Mouse (Mus musculus): ENCODE measurements around the gene Otud1. TPM values are rescaled to one million over a fixed set of nuclear protein-coding genes. Genes with fewer than 3 reads are reported as not detected.

Otud1 gene
- polyA plus RNA-seq, 1 experiment from 2014 or later: 1.7 TPM

DNA sequence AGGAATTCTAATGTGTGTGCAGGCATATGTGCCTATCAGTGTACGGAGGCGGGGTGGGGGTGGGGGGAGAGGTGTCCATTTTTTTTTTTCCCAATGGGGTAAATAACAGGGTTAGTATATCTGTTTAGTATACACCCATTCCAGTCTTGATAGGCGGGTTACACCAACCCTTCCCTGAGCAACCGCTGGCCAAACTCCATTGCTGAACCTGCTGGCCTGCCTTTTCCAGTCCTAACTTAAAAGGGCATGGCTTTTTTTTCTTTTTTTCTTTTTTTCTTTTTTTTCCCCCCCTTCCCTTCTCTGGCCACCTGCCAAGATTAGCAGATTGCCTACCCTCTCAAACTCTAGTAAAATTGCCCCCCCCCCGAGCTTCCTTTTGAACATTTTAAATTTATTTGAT, 1.1 kb upstream of the Otud1 start:
- H3K27ac ChIP-seq: no peak overlapping the region
- H3K9me3 ChIP-seq: no peaks in the 10 kb centered on the region
- 22% methylated on average over 5 of the region's 5 CpGs for WGBS
- H3K4me1 ChIP-seq: no peaks in the 10 kb centered on the region
- peaks cover 17% of the 10 kb centered on the region for H3K27me3 ChIP-seq
- peak overlapping the region; percentile 87 for H3K4me2 ChIP-seq (replicated peaks)
- H3K36me3 ChIP-seq: no peaks in the 10 kb centered on the region
- no peak overlapping the region for H3K4me3 ChIP-seq
- ATAC-seq (ENCODE audit: insufficient number of reproducible peaks, insufficient read depth, low FRiP score, low TSS enrichment): no peak
- H3K9ac ChIP-seq: no peak overlapping the region

GRCm38 (mm10) chr2:19657881-19658589, 483 bp downstream of the Otud1 start:
- under 1% methylated on average over 83 of the region's 108 CpGs for WGBS
- peaks cover 17% of the 10 kb centered on the region for H3K27me3 ChIP-seq

DNA sequence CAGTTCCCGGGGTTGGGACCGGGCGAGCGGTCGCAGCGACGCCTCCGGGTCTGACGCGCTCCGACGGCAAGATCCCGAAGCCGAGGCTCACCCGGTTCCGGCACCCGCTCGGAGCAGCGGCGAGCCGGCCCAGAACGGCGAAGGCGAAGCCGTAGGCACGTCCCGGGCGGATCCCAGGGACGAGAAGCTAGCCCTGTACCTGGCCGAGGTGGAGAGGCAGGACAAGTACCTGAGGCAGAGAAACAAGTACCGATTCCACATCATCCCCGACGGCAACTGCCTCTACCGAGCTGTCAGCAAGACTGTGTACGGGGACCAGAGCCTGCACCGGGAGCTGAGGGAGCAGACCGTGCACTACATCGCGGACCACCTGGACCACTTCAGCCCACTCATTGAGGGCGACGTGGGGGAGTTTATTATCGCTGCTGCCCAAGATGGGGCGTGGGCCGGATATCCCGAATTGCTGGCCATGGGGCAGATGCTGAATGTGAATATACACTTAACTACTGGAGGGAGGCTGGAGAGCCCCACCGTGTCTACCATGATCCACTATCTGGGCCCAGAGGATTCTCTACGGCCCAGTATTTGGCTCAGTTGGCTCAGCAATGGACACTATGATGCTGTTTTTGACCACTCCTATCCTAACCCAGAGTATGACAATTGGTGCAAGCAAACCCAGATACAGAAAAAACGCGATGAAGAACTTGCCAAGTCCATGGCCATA, 1.3 kb downstream of the Otud1 start:
- H3K9ac ChIP-seq: peak overlapping the region; percentile 65
- H3K4me2 ChIP-seq (replicated peaks): peak overlapping the region; percentile 87
- H3K27me3 ChIP-seq: peaks cover 17% of the 10 kb centered on the region
- no peak overlapping the region for H3K27ac ChIP-seq
- peak overlapping the region; percentile 65 for H3K4me3 ChIP-seq
- no peaks in the 10 kb centered on the region for H3K36me3 ChIP-seq
- 3% methylated on average over 49 of the region's 49 CpGs for WGBS
- no peaks in the 10 kb centered on the region for H3K4me1 ChIP-seq
- no peaks in the 10 kb centered on the region for H3K9me3 ChIP-seq
- no peak for ATAC-seq (ENCODE audit: insufficient number of reproducible peaks, insufficient read depth, low FRiP score, low TSS enrichment)

More at GRCm38 (mm10) chr2:19657881-19658589, 483 bp downstream of the Otud1 start:
- Histone ChIP-seq H3K9me3 (no peaks in the 10 kb centered on the region), H3K4me1 (no peaks in the 10 kb centered on the region), H3K9ac (peak overlapping the region; percentile 65), H3K4me3 (peak overlapping the region; percentile 65), H3K27ac (peak overlapping the region; percentile 81; the same call in 1 of the 2 replicates), H3K4me2 (replicated peaks) (peak overlapping the region; percentile 87), H3K36me3 (no peaks in the 10 kb centered on the region)
- peak; percentile 81 for ATAC-seq (ENCODE audit: insufficient number of reproducible peaks, insufficient read depth, low FRiP score, low TSS enrichment)

DNA sequence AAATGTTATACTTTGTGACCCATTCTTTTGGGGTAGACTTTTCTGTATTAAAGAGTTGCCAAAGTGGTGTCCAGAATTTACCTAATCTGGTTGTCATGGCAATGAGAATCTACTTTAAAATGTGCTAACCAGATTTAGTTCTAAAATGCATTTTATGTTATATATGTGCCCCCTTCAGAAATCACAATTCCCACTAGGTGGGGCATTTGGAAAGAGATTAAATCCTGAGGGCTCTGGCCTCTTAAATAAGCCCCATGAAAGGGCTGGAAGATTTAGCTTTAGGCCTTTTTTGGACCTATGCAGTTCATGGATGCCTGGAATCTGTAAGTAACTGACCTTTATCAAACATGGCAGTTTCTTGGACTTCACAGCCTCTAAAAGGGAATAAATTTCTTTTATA, 3.3 kb downstream of the Otud1 start:
- H3K27me3 ChIP-seq: peaks cover 8% of the 10 kb centered on the region
- H3K4me1 ChIP-seq: no peaks in the 10 kb centered on the region
- H3K4me2 ChIP-seq (replicated peaks): no peak overlapping the region
- no peak overlapping the region for H3K27ac ChIP-seq
- no peaks in the 10 kb centered on the region for H3K9me3 ChIP-seq
- no peak for ATAC-seq (ENCODE audit: insufficient number of reproducible peaks, insufficient read depth, low FRiP score, low TSS enrichment)
- H3K36me3 ChIP-seq: no peaks in the 10 kb centered on the region
- no peak overlapping the region for H3K9ac ChIP-seq
- H3K4me3 ChIP-seq: no peak overlapping the region

DNA sequence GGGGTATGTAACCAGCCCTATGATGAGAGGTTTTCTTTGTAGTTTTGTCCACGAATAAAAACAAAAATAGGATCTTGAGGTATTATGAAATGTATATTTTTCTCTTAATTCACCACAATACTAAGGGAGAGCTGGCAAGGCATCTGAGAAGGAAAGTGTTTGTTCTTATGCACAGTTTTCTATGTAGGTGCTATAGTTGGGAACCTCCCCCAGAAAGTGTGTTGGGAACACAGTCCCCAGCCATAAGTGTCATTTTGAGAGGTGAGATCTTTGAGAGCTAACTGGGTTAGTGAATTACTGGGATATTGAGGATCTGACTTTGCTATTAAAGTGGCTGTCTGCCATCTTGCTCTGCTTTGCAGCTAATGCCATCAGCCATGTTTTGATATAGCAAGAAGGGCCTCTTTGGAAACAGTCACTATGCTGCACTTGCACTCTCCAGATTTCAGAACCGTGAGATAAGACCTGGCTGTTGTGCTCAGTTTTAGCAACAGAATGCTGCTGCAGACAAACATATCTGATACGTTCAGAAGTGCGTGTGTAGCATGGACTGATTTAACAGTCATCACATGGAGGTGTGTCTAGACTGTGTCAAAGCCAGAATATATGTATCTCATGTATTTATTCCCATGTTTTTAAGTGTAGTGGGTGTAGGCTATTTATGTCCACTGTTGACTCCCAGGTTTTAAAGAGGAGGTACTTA, 5.7 kb downstream of the Otud1 start:
- Histone ChIP-seq H3K9me3 (no peaks in the 10 kb centered on the region), H3K27ac (no peak overlapping the region), H3K4me1 (no peaks in the 10 kb centered on the region), H3K4me3 (no peak overlapping the region), H3K36me3 (no peaks in the 10 kb centered on the region), H3K9ac (no peak overlapping the region), H3K4me2 (replicated peaks) (no peak overlapping the region), H3K27me3 (peaks cover 8% of the 10 kb centered on the region)
- no peak for ATAC-seq (ENCODE audit: insufficient number of reproducible peaks, insufficient read depth, low FRiP score, low TSS enrichment)
- WGBS: 78% methylated on average over 4 of the region's 4 CpGs

- 72% methylated on average over 6 of the region's 6 CpGs for WGBS
- no peak for ATAC-seq (ENCODE audit: insufficient number of reproducible peaks, insufficient read depth, low FRiP score, low TSS enrichment)
Measured at GRCm38 (mm10) chr2:19664147-19664546, 6.6 kb downstream of the Otud1 start.

DNA sequence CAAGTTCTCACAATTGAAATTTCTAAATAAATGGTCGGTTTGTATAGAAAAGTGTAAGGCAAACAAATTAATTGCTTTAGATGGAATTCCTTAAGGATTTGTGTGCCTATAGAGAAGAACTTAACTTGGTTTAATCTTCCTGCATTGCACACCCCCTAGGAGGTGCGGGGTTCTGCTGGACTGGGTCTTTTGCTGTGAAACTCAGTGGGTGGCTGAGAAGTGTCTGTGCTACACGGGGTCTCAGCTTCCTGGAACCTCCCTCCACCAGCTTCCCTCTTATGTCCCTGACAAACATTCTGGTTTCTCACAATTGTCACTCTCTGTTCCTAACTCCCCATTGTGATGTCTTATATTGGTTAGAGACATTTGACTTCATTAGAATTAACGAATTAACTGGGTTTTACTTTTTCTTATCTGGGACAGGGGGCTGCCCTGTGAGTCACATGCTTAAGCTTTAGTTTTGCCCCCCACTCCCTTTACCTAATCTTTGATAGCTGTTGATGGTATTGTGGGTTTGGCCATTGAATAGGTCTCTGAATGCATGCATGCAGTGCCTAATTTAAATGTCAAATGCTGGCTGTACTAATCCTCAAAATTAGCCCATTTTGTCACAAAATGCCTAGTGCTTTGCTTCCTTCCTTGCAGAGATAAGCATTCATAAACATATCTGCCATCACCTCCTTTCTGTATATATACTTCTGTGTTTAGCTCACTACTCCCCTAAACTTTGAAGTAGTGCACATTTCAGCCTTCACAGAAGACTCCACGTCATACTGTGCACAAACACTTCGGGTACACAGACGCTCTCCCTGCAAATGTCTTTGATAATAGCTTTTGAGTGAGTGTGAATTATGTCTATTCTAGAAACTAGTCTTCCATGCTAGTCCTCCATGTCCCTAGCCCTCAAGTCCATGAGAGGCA, 7.3 kb downstream of the Otud1 start:
- no peak for ATAC-seq (ENCODE audit: insufficient number of reproducible peaks, insufficient read depth, low FRiP score, low TSS enrichment)
- WGBS: 50% methylated on average over 7 of the region's 7 CpGs
- no peak overlapping the region for H3K27ac ChIP-seq

More at GRCm38 (mm10) chr2:19664147-19664546, 6.6 kb downstream of the Otud1 start:
- no peaks in the 10 kb centered on the region for H3K36me3 ChIP-seq
- no peak overlapping the region for H3K4me3 ChIP-seq
- H3K27me3 ChIP-seq: peaks cover under 1% of the 10 kb centered on the region; the same call in 1 of the 2 replicates
- no peak overlapping the region for H3K27ac ChIP-seq
- no peak overlapping the region for H3K4me2 ChIP-seq (replicated peaks)
- no peak overlapping the region for H3K9ac ChIP-seq
- no peaks in the 10 kb centered on the region for H3K4me1 ChIP-seq
- no peaks in the 10 kb centered on the region for H3K9me3 ChIP-seq

GRCm38 (mm10) chr2:19665841-19666240, 8.3 kb downstream of the Otud1 start:
- H3K4me2 ChIP-seq (replicated peaks): no peak overlapping the region
- WGBS: 11% methylated on average over 3 of the region's 3 CpGs
- no peak for ATAC-seq (ENCODE audit: insufficient number of reproducible peaks, insufficient read depth, low FRiP score, low TSS enrichment)

More for the DNA sequence above, 7.3 kb downstream of the Otud1 start:
- Histone ChIP-seq H3K4me1 (no peaks in the 10 kb centered on the region), H3K27me3 (no peaks in the 10 kb centered on the region), H3K4me2 (replicated peaks) (no peak overlapping the region), H3K4me3 (no peak overlapping the region), H3K9me3 (no peaks in the 10 kb centered on the region), H3K9ac (no peak overlapping the region), H3K36me3 (no peaks in the 10 kb centered on the region)

GRCm38 (mm10) chr2:19670851-19671688, 13.5 kb downstream of the Otud1 start:
- 86% methylated on average over 13 of the region's 13 CpGs for WGBS

More at GRCm38 (mm10) chr2:19665841-19666240, 8.3 kb downstream of the Otud1 start:
- H3K9ac ChIP-seq: no peak overlapping the region
- H3K27ac ChIP-seq: no peak overlapping the region
- no peak overlapping the region for H3K4me3 ChIP-seq
- no peaks in the 10 kb centered on the region for H3K36me3 ChIP-seq
- H3K4me1 ChIP-seq: no peaks in the 10 kb centered on the region
- no peaks in the 10 kb centered on the region for H3K27me3 ChIP-seq
- H3K9me3 ChIP-seq: no peaks in the 10 kb centered on the region

GRCm38 (mm10) chr2:19682997-19683396, 25.4 kb downstream of the Otud1 start:
- no peak overlapping the region for H3K4me2 ChIP-seq (replicated peaks)
- 42% methylated on average over 3 of the region's 3 CpGs for WGBS
- no peaks in the 10 kb centered on the region for H3K27me3 ChIP-seq
- H3K9ac ChIP-seq: no peak overlapping the region
- no peak overlapping the region for H3K27ac ChIP-seq
- no peaks in the 10 kb centered on the region for H3K9me3 ChIP-seq
- H3K4me3 ChIP-seq: no peak overlapping the region
- no peak for ATAC-seq (ENCODE audit: insufficient number of reproducible peaks, insufficient read depth, low FRiP score, low TSS enrichment)
- H3K4me1 ChIP-seq: peaks cover 8% of the 10 kb centered on the region; the same call in 1 of the 2 replicates
- H3K36me3 ChIP-seq: no peaks in the 10 kb centered on the region

More at GRCm38 (mm10) chr2:19670851-19671688, 13.5 kb downstream of the Otud1 start:
- H3K27ac ChIP-seq: no peak overlapping the region
- no peak overlapping the region for H3K4me2 ChIP-seq (replicated peaks)
- H3K9me3 ChIP-seq: no peaks in the 10 kb centered on the region
- no peaks in the 10 kb centered on the region for H3K27me3 ChIP-seq
- no peak overlapping the region for H3K9ac ChIP-seq
- no peaks in the 10 kb centered on the region for H3K36me3 ChIP-seq
- H3K4me1 ChIP-seq: no peaks in the 10 kb centered on the region
- no peak for ATAC-seq (ENCODE audit: insufficient number of reproducible peaks, insufficient read depth, low FRiP score, low TSS enrichment)
- H3K4me3 ChIP-seq: no peak overlapping the region

Measured in embryonic facial prominence, embryonic 12.5 days (tissue).